In genomic region chr5:125136996-125137671, GRCm38 (mm10) we compare ENCODE assay signal across 8 mouse cellular contexts. TPM values are rescaled to one million over a fixed set of nuclear protein-coding genes. Genes with fewer than 3 reads are reported as not detected.
A peak's percentile ranks its signal among the peaks of the same experiment; 100 is the strongest.
DNase-seq lines count a peak whose midpoint lies in the region; ATAC-seq lines count a peak whose summit lies in the region.

No protein-coding gene starts in this region.

- no peaks in the 10 kb centered on the region for H3K9me3 ChIP-seq in megakaryocyte, embryonic 14.5 days
- H3K9me3 ChIP-seq in forebrain, embryonic 12.5 days, result no peaks in the 10 kb centered on the region
- H3K9me3 ChIP-seq in midbrain, embryonic 16.5 days (replicated peaks; ENCODE audit: control insufficient read depth, low read length, poor library complexity, severe bottlenecking), result no peaks in the 10 kb centered on the region

- WGBS in forebrain, embryonic 12.5 days, result 53% methylated on average over 14 of the region's 14 CpGs
- 53% methylated on average over 14 of the region's 14 CpGs for WGBS in midbrain, embryonic 16.5 days

- ATAC-seq in megakaryocyte, adult 5-6 weeks (ENCODE audit: poor library complexity, severe bottlenecking), result no peak
- no peak for ATAC-seq in forebrain, embryonic 12.5 days (ENCODE audit: low FRiP score)
- no peak for ATAC-seq in midbrain, embryonic 16.5 days
- no peak for ATAC-seq in activated CD4-positive, CD25-positive, alpha-beta regulatory T cell, adult 4 months

- no peak overlapping the region for H3K4me2 ChIP-seq in forebrain, embryonic 12.5 days
- no peak overlapping the region for H3K4me2 ChIP-seq in midbrain, embryonic 16.5 days (ENCODE audit: low read length)

- peaks cover 2% of the 10 kb centered on the region for H3K36me3 ChIP-seq in megakaryocyte, embryonic 14.5 days (replicated peaks; ENCODE audit: low read length)
- no peaks in the 10 kb centered on the region for H3K36me3 ChIP-seq in forebrain, embryonic 12.5 days (replicated peaks)
- H3K36me3 ChIP-seq in midbrain, embryonic 16.5 days (ENCODE audit: control insufficient read depth, insufficient read depth, low read length), result no peaks in the 10 kb centered on the region

- H3K9ac ChIP-seq in forebrain, embryonic 12.5 days, result no peak overlapping the region
- H3K9ac ChIP-seq in midbrain, embryonic 16.5 days (ENCODE audit: low read depth, low read length), result no peak overlapping the region

- peak overlapping the region; percentile 51 for H3K4me3 ChIP-seq in megakaryocyte, embryonic 14.5 days (replicated peaks)
- no peak overlapping the region for H3K4me3 ChIP-seq in forebrain, embryonic 12.5 days (replicated peaks)
- no peak overlapping the region for H3K4me3 ChIP-seq in midbrain, embryonic 16.5 days (ENCODE audit: low read depth, low read length)

- H3K4me1 ChIP-seq in megakaryocyte, embryonic 14.5 days, result peaks cover 85% of the 10 kb centered on the region
- peaks cover 95% of the 10 kb centered on the region for H3K4me1 ChIP-seq in forebrain, embryonic 12.5 days
- peaks cover 70% of the 10 kb centered on the region for H3K4me1 ChIP-seq in midbrain, embryonic 16.5 days (ENCODE audit: control insufficient read depth, insufficient read depth, low read length)

- peak overlapping the region; percentile 78 for H3K27ac ChIP-seq in forebrain, embryonic 12.5 days
- 0 out of 2 replicates have a peak overlapping the region, but pooled peaks have one; percentile 50 for H3K27ac ChIP-seq in midbrain, embryonic 16.5 days (ENCODE audit: low read length)

- peak; percentile 53 to 69 for DNase-seq in kidney, postnatal 4 days
- no peak for DNase-seq in testis, postnatal 14 days (ENCODE audit: low spot score)
- DNase-seq in urinary bladder, postnatal 36 days (ENCODE audit: low spot score in 2 of 2), result no peak

- H3K27me3 ChIP-seq in megakaryocyte, embryonic 14.5 days (replicated peaks), result peaks cover 12% of the 10 kb centered on the region
- H3K27me3 ChIP-seq in forebrain, embryonic 12.5 days, result no peaks in the 10 kb centered on the region
- no peaks in the 10 kb centered on the region for H3K27me3 ChIP-seq in midbrain, embryonic 16.5 days (ENCODE audit: control insufficient read depth, insufficient read depth, low read depth, low read length)

RNA-seq across cellular contexts. Expression of gene Ncor2, which starts 41.9 kb away (rescaled TPM):
- 103 and 109 TPM in 2 replicates for polyA plus RNA-seq in megakaryocyte, embryonic 14.5 days (2012; ENCODE audit: insufficient read depth, low replicate concordance)
- 87.7 and 107 TPM in 2 replicates for total RNA-seq in megakaryocyte, adult 5-6 weeks (2015)
- 15.0 and 21.5 TPM in 2 replicates for total RNA-seq in megakaryocyte, adult 5-6 weeks (2017)
- polyA plus RNA-seq in forebrain, embryonic 12.5 days (2016; fragmentation: Nextera tagmentation; extraction: Ambion mirVana), result 26.0 and 27.0 TPM in 2 replicates
- polyA plus RNA-seq in midbrain, embryonic 16.5 days (2015; fragmentation: Nextera tagmentation; extraction: Ambion mirVana), result 19.9 and 22.9 TPM in 2 replicates
- polyA plus RNA-seq in activated CD4-positive, CD25-positive, alpha-beta regulatory T cell, adult 4 months (2017; shearing (Covaris generic)), result 1 to 10 TPM; 2.9 to 8.0 TPM

Comparison
In these comparisons a context has a peak if more than half of its experiments do, and no peak if none do; other contexts are left out.
1. DNase-seq: peak in kidney, postnatal 4 days (2 of 2); none in testis, postnatal 14 days (single experiment) and urinary bladder, postnatal 36 days (0 of 2).